Mouse (Mus musculus) adrenal gland, adult 18-20 months (tissue): Measurements from ENCODE around the gene Syt13. TPM values are rescaled to one million over a fixed set of nuclear protein-coding genes. Genes with fewer than 3 reads are reported as not detected.

Experiments
- DNase-seq, 2 experiments: peaks; one replicate each; pipeline ENCODE4 v3.0.0; 2021 to 2022; ENCODE audit warnings: low spot score in 2 of 2
- total RNA-seq, 2 experiments: library from RNA; stranded (reverse); gene quantifications; 1 replicate in 1 of 2; 2 replicates in 1 of 2; pipeline ENCODE4 v1.2.3; 2021

Syt13 gene
- total RNA-seq, 2 experiments from 2014 or later: 1.0 to 2.8 TPM

DNA sequence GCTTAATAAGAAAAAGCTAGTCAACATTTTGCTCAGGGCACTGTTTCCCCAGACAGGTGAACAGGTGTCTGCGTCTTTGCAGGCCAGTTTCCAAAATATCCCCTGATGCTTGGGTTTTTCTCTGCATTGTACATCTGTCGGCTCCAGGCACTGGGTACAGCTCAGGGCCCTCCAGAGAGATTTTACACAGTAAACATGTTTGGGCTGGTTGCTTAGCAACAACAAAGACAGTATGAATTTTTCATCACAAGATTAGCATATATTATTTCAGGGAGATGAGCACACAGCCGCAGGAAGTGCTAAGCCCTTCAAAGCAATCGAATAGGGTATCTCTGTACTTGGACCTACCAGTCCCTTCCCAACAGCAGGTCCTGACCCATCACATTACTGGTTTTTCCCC is 5.8 kb downstream of the Syt13 start:
- DNase-seq: no peak

DNA sequence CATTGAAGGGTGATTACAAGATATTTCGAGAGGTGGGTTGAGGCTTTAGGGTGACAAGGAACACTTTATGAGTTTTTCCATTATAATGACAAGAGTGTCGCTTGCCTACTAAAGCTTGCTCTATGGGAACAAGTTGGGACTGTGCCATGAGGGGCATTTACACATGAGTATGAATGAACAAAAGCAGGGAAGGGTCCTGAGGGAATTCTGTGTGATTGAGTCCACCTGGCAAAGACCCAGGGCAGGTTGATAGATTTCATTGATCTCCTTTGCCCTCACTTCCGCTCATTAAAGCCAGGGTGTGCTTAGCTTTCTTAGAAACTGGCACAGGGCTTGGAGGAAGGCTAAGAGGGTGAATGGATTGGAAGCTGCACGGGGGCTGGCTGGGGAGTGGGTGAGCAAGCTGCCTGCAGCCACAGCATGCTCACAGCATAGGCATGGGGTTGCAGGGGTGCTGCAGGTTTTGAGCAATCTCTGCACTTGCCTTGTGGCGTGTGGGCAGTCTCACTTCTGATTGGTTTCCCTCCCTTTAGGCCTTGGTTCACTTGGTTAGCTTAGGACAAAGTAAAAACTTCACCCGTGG is 9.9 kb downstream of the Syt13 start:
- no peak for DNase-seq

DNA sequence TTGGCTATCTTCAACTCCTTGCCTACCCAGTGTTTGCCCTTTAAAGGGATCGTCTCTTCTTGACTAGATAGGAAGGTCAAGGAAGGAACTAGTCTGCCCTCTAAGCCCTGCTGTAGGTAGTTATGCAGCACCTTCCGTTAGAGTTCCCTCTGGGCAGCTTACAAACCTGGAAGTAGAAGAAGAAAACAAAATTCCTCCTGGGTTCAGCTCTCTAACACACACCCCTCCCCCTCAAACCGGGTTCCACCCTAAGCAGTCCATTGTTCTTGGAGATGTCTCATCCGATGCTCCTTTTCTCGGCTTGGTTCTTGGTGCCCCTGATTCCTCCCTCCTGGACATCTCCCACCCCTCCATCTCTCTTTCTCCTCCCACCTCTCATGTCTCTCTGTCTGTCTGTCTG is 14.8 kb downstream of the Syt13 start:
- no peak for DNase-seq

DNA sequence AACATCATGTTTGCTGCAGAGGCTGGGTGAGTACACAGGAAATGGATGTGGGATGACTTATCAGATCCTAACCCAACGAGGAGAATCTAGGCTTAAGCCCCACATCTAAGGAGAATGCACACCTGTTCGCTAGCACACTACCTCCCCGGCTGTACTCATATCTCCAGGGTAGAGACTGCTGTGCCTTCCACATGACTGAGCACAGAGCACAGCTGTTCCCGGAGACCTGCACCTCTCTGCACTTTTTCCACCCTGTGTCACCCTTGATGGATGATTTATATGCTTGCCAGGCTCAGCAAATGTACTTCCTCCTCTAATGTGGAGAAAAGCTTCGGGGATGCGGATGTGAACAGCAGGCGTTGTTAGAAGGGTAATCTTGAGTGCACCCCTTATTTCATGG is 16.2 kb downstream of the Syt13 start:
- DNase-seq: no peak

DNA sequence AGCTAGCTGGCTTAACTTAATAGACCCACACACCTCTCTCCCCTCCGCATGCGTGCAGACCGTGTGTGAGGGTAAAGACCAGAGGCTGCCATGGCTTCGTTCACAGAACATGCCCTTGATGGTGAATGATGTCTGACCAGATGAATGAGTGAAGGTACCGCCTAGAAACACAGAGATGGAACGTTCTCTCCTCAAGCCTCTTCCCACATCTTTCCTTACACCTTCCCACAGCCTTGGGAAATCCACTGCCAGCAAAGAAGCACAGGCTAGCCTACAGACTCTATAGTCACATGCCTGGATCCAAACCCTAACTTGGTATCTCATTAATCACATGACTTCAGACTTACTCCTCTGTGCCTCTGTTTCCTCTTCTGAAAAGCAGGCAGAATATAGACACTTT is 18.5 kb downstream of the Syt13 start:
- no peak for DNase-seq

DNA sequence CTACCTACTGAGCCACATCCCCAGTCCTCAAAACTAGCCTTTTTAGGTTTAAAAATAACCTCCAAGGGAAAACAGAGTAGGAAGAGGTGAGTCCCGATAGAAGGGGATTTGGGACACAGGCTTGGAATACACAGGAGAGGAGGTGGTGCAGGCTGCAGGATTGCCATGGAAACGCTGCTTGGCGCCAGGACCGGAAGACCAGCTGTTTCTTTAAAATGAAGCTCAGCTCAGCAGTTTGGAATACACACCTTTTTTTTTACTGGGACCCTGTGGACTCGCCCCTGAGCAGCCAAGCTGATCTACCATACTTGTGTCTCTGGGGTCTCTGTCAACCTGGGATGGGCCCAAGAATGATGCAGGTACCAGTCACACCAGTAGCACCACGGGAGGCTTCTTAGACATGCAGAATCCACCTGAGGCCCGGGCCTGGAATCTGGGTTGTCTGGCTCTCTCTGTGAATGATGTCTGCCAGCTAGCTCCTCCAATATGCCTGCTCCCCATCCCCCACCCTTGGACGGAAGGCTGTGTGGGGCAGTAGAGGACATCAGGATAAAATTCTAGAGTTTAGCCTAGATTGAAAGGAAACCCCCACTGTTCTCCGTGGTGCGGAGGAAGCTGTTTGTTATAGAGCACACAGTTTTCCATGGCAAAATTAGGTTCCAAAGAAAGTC is 19.5 kb downstream of the Syt13 start:
- no peak for DNase-seq

DNA sequence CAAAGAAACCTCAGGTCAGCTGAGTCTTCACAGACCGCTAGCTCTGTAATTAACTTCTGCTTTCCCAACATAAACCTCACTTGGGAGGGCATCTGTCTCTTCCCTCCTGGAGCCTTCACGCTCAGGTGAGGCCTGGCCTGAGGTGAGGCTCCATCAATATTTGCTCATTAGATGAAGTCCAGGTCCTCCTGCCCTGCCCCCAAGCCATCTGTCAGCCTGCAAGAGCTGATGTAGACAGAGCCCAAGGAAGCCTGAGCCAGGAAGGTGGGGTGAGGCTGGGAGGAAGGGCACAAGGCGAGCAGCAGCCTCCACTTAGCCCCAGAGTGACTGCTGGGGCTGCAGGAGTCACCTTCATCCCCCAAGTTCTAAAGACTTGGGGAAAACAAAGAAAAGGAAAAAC is 20.6 kb downstream of the Syt13 start:
- no peak for DNase-seq

DNA sequence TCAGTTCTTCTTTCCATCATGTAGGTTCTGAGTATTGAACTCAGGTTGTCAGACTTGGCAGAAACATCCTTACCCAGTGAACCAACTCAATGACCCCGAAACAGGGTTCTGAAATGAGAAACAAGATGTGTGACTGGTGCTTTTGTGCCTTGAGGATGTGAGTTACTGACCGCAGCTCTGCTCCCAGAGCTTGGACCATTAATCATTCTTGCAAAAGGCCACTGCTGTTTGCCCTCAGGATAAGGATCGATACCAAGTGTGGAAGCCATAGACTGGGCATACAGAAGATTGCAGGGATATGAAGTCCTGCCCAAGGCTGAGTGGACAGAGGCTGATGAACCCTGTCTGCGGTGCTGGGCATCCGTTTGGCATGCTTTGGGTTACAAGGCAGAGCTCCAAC is 23.2 kb downstream of the Syt13 start:
- DNase-seq: no peak

DNA sequence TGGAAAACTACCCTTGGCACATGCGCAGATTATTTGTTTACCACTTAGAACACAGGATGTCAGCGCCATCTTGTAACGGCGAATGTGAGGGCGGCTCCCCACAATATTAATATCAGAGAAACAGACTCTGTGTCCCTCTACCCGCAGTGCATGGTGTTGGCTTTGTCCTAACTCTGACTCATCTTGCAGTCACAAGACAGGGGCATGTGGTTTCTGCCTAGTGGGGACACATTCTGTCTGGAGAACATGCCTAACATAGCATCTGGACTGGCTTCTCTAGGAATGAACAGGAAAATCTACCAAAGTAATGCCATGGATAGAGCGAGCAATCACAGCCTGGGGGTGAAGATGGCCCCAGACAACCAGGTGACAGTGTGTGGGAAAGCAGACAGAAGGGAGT is 23.9 kb downstream of the Syt13 start:
- no peak for DNase-seq

DNA sequence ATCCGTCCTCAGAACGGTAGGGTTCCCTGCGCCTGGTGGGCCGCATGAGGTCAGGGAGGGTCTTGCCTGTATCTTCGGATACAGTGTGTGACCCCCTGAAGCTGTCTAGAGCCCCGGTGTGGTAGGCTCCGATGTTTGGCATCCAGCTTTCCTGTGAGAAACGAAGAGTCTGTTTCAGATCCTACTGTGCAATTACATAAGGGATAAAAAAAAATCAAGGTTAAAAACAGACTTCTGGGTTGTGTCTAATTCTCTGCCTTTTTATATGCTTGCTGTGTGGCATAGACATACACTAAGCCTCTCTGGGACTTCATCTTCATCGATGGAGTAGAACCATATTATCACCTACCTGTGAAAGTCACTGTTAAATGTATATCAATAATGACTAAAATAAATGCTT is 26.1 kb downstream of the Syt13 start:
- no peak for DNase-seq

DNA sequence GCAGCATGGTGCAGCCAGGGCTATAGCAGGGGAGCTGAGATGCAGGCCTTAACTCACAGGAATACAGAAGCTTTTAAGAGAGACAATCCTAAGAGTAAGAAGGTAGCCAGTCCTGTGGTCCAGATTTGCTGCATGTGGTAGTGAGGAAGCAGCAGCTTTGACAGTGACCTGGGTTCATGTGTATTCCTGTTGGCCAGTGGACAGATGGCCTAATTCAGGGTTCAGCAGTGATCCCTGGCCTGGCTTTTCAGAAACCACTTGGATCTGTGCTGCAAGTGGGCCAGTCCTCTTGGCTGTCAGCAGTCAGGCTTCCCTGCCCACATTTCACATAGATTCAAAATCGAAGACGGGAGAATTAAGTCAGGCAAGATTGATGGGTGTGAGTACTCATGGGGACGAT is 26.6 kb downstream of the Syt13 start:
- DNase-seq: no peak

DNA sequence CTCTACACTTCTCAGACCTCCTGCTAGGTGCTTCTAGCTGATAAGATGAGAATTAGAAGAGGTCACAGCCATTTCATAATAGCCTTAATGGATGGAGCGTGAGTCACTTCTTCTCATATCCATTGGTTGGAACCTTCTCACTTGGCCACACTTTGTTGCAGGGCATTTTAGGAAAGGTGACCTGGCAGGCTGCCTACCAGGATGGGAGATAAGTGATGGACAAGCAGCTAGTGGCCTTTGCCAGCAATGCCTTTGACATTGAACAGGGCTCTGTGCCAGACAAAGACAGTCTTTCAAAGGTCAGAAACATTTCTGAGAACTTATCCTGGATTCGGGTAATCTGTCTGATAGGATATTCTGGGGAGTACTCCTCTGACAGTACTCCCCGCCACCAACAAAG is 28.5 kb downstream of the Syt13 start:
- peak; percentile 38 to 51 for DNase-seq

DNA sequence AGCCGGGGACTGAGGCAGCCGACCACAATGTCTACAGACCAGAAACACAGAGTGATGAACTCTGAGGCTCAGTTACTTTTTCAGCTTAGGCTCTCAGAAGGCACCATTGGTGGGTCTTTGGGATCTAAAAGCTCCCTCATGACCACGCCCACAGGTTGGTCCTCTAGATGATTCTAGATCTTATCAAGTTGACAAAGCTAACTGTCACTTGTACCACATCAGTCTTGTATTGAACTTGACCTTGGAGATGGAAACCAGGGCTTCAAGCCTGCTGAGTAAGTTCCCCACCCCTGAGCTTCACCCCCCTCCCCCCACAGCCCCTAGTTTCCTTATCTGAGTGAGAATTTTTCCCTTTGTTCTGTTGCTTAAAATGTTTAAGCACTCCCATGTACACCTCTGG is 29.5 kb downstream of the Syt13 start:
- DNase-seq: no peak

DNA sequence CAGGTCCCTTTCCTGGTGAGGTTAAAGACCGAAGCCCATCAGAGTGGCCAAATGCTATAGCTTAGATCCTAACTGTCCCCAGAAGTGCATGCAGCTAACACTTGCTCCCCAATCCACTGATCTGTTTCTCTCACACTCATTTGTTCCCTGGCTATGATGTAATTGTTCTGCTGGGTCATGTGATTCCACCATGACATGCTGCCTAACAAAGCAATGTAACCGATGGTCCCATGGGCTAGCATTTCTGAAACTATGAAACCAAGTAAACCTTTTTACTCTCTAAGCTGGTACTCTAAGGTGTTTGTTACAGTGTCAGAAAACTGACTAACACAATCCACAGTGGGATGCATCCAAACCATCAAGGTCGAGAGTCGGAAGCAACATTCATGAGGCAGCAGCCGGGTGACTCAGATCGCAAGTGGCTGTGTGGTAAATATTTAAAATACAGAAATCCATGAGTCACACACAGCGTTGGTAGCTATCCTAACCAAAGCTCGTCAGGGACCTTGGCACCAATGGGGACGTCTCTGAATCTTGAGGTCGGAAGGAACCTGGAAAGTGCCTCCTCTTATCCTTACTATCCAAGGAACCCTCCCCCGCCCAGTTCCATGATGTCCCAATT is 30.3 kb downstream of the Syt13 start:
- DNase-seq: no peak

DNA sequence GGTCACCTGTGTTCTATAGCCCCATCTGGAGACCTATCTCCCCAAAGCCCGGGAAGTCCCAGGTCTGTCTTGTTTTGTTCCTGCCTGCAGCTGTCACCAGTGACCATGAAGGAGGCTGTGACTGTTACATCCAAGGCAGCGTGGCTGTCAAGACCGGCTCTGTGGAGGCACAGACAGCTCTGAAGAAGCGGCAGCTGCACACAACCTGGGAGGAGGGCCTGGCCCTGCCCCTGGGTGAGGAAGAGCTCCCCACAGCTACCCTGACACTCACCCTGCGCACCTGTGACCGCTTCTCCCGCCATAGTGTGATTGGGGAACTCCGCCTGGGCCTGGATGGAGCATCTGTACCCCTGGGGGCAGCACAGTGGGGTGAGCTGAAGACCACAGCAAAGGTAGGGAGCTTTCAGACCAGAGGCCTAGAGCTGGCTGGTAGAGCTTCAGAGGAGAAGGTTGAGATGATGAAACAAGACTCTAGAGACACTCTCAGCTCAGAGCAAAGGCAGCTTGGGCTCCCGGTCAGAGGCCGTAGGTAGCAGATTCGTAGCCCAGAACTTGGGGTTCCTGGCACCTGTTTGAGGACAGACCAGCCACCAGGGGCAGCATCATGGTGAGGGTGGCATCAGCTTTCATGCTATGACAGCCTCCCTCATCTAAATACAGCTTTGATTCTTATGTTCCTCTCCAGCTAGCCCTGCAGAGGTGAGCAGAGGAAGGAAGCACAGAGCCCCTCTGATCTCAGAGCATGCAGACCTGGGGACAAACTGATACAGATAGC is 31.1 kb downstream of the Syt13 start:
- no peak for DNase-seq

DNA sequence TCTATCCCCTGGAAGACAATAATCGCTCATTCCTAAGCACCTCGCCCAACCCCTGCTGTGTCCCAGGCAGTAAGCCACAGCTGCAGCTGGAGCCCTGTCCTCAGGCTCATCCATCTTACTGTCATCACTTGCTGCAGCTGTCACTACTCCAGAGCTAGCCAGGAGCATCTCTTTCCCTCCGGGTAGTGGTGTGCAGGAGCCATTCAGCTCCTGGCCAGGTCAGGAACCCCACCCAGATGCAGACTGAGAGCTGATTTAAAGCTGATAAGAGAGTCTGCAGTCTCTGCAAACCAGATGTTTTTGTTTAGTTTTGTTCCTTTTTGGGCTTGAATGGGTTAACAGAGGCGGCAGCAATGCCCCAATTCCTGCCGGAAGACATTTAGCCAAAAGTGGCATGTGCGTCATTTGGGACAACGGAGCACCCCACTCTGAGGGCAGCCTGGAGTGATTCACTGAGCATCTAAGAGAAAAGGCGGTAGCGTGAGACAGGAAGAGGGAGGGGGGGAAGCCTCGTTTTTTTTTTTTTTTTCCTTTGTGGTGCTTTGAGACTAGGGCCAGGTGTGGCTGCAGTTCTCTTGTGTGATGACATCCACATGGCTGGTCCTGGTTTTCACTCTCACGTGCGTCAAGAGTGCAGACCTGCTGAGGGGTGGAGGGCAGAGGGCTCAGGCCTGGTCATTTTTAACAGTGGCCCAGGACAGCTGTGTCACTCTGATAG is 33.2 kb downstream of the Syt13 start:
- DNase-seq: no peak

DNA sequence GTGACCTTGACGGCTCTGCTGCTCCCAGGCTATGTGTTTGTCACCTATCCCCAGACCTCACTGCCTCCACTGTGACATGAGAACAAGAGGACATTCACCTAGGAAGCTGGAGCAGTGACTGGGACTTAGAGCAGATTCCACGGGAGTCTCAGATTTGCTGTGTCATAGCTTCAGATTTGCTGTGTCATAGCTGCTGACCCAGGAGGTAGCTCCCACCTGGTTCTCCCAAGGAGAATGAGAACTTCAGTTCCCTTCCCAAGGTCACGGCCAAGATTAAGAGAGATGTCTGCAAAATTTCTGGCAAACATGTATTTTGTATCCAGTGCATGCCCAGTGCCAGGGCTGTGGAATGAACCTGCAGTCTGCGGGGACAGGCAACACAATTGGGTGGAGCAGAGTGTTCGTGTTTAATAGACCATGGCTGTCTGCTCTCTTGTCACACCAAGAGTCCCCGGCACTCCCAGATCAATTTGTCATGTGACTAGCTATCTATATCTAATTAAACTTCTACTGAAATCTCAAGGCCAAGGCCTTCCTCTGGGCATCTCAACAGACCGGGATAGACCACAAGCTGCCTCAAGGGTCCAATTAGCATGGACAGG is 33.9 kb downstream of the Syt13 start:
- DNase-seq: no peak

DNA sequence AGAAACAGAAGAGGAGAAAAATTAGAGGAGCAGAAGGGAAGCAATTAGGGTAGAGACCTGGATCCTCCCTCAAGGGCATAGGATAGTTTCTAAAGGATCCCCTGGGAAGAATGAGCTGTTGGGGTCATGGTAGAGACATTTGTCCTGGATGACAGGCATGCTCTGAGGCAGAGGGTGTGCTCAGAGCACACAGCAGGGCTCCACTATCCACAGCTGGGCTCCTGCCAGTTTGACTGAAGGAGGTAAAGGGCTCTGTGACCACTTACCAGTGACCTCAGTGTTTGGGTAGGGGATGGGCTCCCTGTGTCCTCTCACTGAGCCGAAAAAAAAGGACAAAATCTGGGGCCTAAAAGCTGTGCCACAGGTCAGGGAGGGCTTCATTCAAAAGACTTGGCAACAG is 34.6 kb downstream of the Syt13 start:
- DNase-seq: no peak

DNA sequence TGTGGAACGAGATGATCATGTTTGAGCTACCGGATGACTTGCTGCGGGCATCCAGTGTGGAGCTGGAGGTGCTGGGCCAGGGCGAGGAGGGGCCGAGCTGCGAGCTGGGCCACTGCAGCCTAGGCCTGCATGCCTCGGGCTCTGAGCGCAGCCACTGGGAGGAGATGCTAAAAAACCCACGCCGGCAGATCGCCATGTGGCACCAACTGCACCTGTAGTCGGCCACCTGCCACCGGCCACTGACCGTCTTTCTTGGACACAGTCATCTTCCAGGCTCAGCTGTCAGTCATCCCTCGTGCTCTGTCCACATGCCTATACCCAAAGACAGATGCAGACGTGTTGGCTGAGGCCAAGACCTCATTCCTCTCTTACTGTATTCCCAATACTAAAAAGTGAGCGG is 38.6 kb downstream of the Syt13 start:
- no peak for DNase-seq

DNA sequence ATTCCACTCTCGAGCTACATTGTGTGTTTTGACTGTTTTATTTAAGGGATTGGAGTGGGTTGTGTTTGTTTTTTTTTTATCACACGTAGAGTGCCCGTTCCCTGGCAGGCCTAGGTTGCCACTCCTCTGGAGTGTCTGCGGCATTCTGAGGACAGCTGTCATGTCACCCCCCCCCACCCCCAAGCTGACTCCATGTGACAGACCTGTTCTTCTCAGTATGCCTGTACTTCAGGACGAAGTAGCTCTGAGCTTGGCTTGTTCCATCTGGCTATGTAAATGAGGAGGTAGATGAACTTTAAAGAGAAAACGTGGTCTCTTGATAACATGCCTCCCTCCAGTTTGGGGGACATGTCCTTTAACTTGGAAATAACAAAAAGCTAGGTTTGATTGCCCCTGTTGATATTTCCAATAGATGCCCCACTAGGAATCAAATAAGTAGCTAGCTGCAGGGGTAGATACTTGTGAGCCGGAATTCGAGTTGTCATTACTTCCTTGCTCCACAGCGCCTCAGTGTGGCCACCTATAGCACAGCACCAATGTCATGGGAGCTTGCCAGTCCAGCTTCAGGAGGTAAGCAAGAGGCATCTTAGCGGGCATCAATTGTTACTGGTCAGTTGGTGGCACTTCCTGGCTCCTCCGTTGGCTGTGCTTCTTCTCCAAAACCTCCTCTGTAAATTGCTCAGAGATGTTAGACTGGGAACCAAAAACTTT is 39.7 kb downstream of the Syt13 start:
- DNase-seq: peak; percentile 73 to 76
